Mouse (Mus musculus) liver, embryonic 14.5 days (tissue): Measurements from ENCODE around the gene Acot7.

Experiments used
- CTCF ChIP-seq: IDR thresholded peaks from 2 replicates; pipeline ENCODE4 v1.5.1; 2016; ENCODE audit warnings: antibody characterized with exemption, low read depth, control low read depth
- EP300 ChIP-seq: IDR thresholded peaks from 2 replicates; pipeline ENCODE4 v1.6.1; 2016; ENCODE audit warnings: antibody characterized with exemption, low read depth

DNA sequence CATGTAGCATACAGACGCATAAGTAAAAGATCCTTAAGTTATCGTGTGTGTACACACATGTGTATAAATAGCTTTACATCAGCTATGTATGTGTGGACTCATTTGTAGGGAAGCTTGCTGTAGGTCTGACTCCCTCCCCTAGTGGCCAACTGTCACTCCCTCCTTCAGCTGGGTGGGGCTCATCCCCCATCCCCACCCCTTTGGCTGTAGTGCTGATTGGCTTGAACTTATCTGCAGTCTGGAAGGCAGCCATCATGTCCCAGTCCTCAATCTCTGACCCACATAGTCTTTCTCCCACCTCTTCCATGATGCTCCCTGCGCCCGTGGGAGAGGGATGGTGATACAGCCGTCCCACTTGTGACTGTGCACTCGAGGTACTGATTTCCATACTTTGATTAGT, 26.7 kb downstream of the Acot7 start:
- TF ChIP-seq CTCF = peak; percentile 55
- TF ChIP-seq EP300 = no peak
